Mouse (Mus musculus) erythroblast, embryonic 14.5 days (primary cell): ENCODE data around the gene E130309D02Rik.

Experiments
- GATA1 ChIP-seq: IDR thresholded peaks from 2 replicates; pipeline ENCODE4 v1.6.1; 2012; ENCODE audit warnings: low read length, inconsistent platforms, mixed read lengths
- TAL1 ChIP-seq: IDR thresholded peaks from 3 replicates; pipeline ENCODE4 v1.6.1; 2012; ENCODE audit warnings: low read length, inconsistent platforms, mixed read lengths

DNA sequence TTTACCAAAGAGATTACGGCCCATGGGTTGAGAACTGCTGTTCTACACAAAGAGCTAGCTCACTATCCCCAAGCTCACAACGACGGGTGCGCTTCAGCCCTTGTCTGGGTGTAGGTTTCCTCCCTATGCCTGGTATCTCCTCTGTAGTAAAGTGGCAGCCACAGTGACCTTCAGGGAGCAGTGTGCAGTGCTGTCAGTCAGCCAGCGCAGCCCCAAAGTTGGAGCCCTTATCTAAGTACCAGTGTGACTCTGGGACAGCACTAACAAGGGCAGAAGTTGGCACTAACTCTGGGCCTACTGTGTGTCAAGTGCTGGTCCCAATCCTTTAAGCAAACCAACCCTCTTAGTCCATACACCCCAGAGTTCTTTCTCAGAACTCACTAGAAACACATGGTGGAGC lies 6.3 kb downstream of the E130309D02Rik start:
- TF ChIP-seq TAL1 (no peak), GATA1 (no peak)
